Mouse (Mus musculus): ENCODE measurements at regions not wholly inside any gene's neighbourhood (a gene's known extent, or its start where the extent isn't known, plus 50 kb on each side); places are given as distances from the start of the nearest gene placed in this dataset.

- no peak for TF ChIP-seq POLR2A (IDR thresholded peaks at IDR 0.05; ENCODE audit: extremely low read depth, insufficient read depth, low read length)
- TF ChIP-seq CTCF (IDR thresholded peaks at IDR 0.05; ENCODE audit: extremely low read depth, insufficient read depth, low read length): no peak
Measured at GRCm38 (mm10) chr1:194030651-194031228, 587.3 kb upstream of the Plxna2 start.

All from cortical plate, adult 2 months (tissue).